Mouse (Mus musculus) spleen, adult 2 months (tissue): ENCODE results near the gene Rbm39. TPM values are rescaled to one million over a fixed set of nuclear protein-coding genes. Genes with fewer than 3 reads are reported as not detected.

Experiments used
- DNase-seq, 2 experiments: peaks; one replicate each; pipeline versions ENCODE4 v3.0.0 to v3.0.0-alpha.2; 2012 to 2021; ENCODE audit warnings: low spot score in 2 of 2, low read depth in 1 of 2
- H3K27ac ChIP-seq: fragments of 200-500 bp; 2 replicates; pipeline ENCODE4 v1.5.1; 2012; ENCODE audit warnings: low read length, inconsistent platforms; ENCODE audit not compliant: insufficient read depth
- H3K27me3 ChIP-seq: fragments of 200-500 bp; 2 replicates; pipeline ENCODE4 v1.6.1; 2012; ENCODE audit warnings: mild to moderate bottlenecking, moderate library complexity, low read length, inconsistent platforms; ENCODE audit not compliant: control insufficient read depth, insufficient read depth
- H3K36me3 ChIP-seq: fragments of 200-500 bp; 2 replicates; pipeline ENCODE4 v1.6.1; 2012; ENCODE audit warnings: mild to moderate bottlenecking, low read length, inconsistent platforms; ENCODE audit not compliant: control insufficient read depth, insufficient read depth
- H3K4me1 ChIP-seq: fragments of 200-500 bp; 2 replicates; pipeline ENCODE4 v1.6.1; 2011; ENCODE audit warnings: inconsistent platforms; ENCODE audit not compliant: control insufficient read depth, insufficient read depth, insufficient read length
- H3K4me3 ChIP-seq: fragments of 200-500 bp; 2 replicates; pipeline ENCODE4 v1.5.1; 2011; ENCODE audit warnings: mild to moderate bottlenecking, inconsistent platforms; ENCODE audit not compliant: insufficient read depth, insufficient read length; ENCODE audit errors: extremely low read depth
- CTCF ChIP-seq: fragments of 200-500 bp; IDR thresholded peaks from 2 replicates; pipeline ENCODE4 v1.5.1; 2011; ENCODE audit warnings: mild to moderate bottlenecking, inconsistent platforms; ENCODE audit not compliant: insufficient read depth, insufficient read length, insufficient replicate concordance; ENCODE audit errors: extremely low read depth
- POLR2A ChIP-seq: fragments of 200-500 bp; IDR thresholded peaks from 2 replicates; pipeline ENCODE4 v1.6.1; 2011; ENCODE audit warnings: low read depth, low read length, inconsistent platforms
- WGBS: fragments of 180-500 bp; shearing (Covaris S2); methylation state at CpG from one replicate; pipeline ENCODE4 v1.1.7; 2018; 5-methylcytosine and 5-hydroxymethylcytosine counted together
- polyA plus RNA-seq: library from polyadenylated mRNA; depleted of rRNA; stranded (reverse); fragments of >200 nt; gene quantifications from 2 replicates; pipeline ENCODE4 v1.2.3, GENCODE M21; 2012; rRNA removed

Gene Rbm39
- polyA plus RNA-seq, 1 experiment = 57.7 TPM

DNA sequence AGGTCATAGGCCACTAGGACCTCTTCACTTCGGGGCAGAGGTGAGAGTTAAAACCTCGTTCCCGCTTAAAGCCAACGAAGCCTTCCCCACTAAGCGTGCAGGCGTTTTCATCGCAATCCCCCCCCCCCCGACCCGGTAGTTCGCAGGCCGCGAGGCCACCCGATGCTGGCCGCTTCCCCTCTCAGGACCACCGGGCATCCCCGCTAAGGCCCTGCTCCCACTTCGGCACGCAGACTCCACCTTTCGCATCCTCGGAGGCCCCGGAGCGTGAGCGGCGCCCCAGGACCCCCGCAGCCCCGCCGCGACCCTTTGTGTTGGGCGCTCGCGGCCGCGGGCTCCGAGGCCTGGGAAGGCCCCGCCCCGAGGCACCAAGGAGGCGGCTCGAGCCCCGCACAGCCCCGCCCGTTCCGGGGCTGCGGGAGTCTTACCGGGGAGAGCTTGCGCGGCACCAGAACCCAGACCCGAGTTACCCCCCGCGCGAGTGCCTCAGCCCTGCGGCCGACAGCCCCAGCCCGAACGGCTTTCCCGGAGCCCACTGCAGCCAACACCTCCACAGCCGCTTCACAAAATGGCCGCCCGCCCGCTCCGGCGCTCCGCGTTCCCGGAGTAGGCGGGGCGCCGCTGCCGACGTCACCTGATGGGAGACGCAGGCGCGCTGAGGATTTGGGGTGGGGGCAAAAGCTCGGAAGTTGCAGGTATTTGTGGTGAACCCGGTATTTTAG is 68.5 kb downstream of the Rbm39 start, which contains the start of the genes Cpne1 and Rbm12:
TSS of gene Cpne1 (minus strand) at position 608 of the 722 bp plus-strand sequence.
TSS of gene Rbm12 (minus strand) at position 621 of the 722 bp plus-strand sequence.
- no peak for TF ChIP-seq CTCF
- TF ChIP-seq POLR2A = peak; percentile 71; the same call in 1 of the 2 replicates
- H3K27me3 ChIP-seq = no peaks in the 10 kb centered on the region
- H3K4me3 ChIP-seq = peak within 1 kb of the TSS; percentile 98
- H3K36me3 ChIP-seq = no peaks in the 10 kb centered on the region
- peak within 1 kb of the TSS; percentile 95 for H3K27ac ChIP-seq
- under 1% methylated on average over 68 of the region's 74 CpGs for WGBS
- DNase-seq = peak; percentile 76 to 91
- H3K4me1 ChIP-seq = peaks cover 2% of the 10 kb centered on the region; the same call in 1 of the 2 replicates

DNA sequence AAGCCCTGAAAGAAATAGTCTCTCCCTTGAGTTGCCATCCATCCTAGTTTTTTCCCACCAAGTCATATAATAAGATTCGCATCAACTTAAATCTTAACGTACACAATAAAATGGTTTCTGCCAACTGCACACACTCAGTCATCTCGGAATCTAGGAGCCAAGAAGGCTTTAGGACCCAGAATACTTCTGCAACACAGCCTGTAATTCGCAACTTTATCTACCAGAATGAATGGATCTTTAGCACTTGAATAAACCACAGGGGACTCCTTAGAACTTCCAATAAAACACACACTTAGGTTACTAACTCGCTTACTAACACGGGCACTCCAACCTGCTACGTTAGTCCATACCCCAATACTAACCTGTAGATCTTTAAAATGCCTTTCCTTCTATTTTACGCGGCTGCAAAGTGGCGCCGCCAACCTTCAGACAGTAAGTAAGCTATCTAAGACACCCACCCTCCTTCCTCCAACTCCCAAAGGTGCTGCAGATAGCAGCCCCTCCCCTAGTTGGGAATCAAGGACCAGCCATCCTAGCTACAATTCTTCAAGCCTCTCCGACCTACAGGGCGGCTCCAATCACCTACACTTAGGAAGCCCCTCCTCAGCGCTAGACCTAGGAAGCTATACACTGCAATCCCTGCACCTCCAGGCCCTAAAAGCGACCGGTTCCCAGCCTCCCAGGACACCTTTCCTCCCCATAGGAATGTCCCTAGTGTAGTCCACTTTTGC is 69.2 kb downstream of the Rbm39 start:
- 1% methylated on average over 16 of the region's 16 CpGs for WGBS
- no peak for TF ChIP-seq CTCF
- TF ChIP-seq POLR2A = no peak
- no peak for DNase-seq
- H3K4me1 ChIP-seq = peaks cover 2% of the 10 kb centered on the region; the same call in 1 of the 2 replicates
- H3K4me3 ChIP-seq = peak overlapping the region; percentile 98
- H3K36me3 ChIP-seq = no peaks in the 10 kb centered on the region
- no peaks in the 10 kb centered on the region for H3K27me3 ChIP-seq
- H3K27ac ChIP-seq = peak overlapping the region; percentile 95; the same call in 1 of the 2 replicates

Other genes with a start within 250 kb of the Rbm39 start
- gene Uqcc1, start 249.9 kb downstream of the Rbm39 start, polyA plus RNA-seq = 8.7 and 12.1 TPM in 2 replicates
- gene Gm15557, start 239.5 kb downstream of the Rbm39 start, polyA plus RNA-seq = not detected in 2 replicates
- not detected in 2 replicates for gene Gdf5, start 234.9 kb downstream of the Rbm39 start, polyA plus RNA-seq
- gene Cep250, start 223.8 kb downstream of the Rbm39 start, polyA plus RNA-seq = 13.8 and 16.7 TPM in 2 replicates
- gene 6430550D23Rik, start 172.3 kb downstream of the Rbm39 start, polyA plus RNA-seq = 0.84 and 0.93 TPM in 2 replicates
- 119 and 144 TPM in 2 replicates for gene Ergic3, start 172.2 kb downstream of the Rbm39 start, polyA plus RNA-seq
- gene Fer1l4, start 127.3 kb downstream of the Rbm39 start, polyA plus RNA-seq = not detected in 2 replicates
- gene Spag4, start 115.1 kb downstream of the Rbm39 start, polyA plus RNA-seq = 0.74 and 0.90 TPM in 2 replicates
- 92.0 and 124 TPM in 2 replicates for gene Cpne1, start 68.3 kb downstream of the Rbm39 start, polyA plus RNA-seq
- gene Rbm12, start 68.3 kb downstream of the Rbm39 start, polyA plus RNA-seq = 22.6 and 25.3 TPM in 2 replicates
- 1.1 and 1.7 TPM in 2 replicates for gene Gm28036, start 53.1 kb downstream of the Rbm39 start, polyA plus RNA-seq
- 129 and 151 TPM in 2 replicates for gene Romo1, start 36.2 kb downstream of the Rbm39 start, polyA plus RNA-seq
- gene Nfs1, start 36.1 kb downstream of the Rbm39 start, polyA plus RNA-seq = 27.1 and 48.7 TPM in 2 replicates
- 10.9 and 17.7 TPM in 2 replicates for gene Phf20, start 16.2 kb upstream of the Rbm39 start, polyA plus RNA-seq
- gene Cnbd2, start 132.1 kb upstream of the Rbm39 start, polyA plus RNA-seq = 2.0 and 2.2 TPM in 2 replicates
- 167 and 366 TPM in 2 replicates for gene Scand1, start 132.5 kb upstream of the Rbm39 start, polyA plus RNA-seq
- gene Epb41l1, start 240.7 kb upstream of the Rbm39 start, polyA plus RNA-seq = 3.2 and 4.4 TPM in 2 replicates